Mouse (Mus musculus) cortical plate, adult 2 months (tissue): ENCODE measurements around the gene Cpa3. TPM values are rescaled to one million over a fixed set of nuclear protein-coding genes. Genes with fewer than 3 reads are reported as not detected.

Experiments used
- H3K27ac ChIP-seq: fragments of 200-500 bp; 2 replicates; pipeline ENCODE4 v1.5.1; 2012; ENCODE audit warnings: low read length, control low read depth, inconsistent platforms; ENCODE audit not compliant: insufficient read depth
- H3K4me1 ChIP-seq: fragments of 200-500 bp; 2 replicates; pipeline ENCODE4 v1.6.1; 2011; ENCODE audit warnings: low read length; ENCODE audit not compliant: control insufficient read depth, insufficient read depth
- H3K4me3 ChIP-seq: fragments of 200-500 bp; 2 replicates; pipeline ENCODE4 v1.5.1; 2011; ENCODE audit warnings: mild to moderate bottlenecking, low read length, control low read depth; ENCODE audit not compliant: insufficient read depth
- CTCF ChIP-seq: fragments of 200-500 bp; IDR thresholded peaks from 2 replicates; pipeline ENCODE4 v1.5.1; 2011; ENCODE audit warnings: mild to moderate bottlenecking, control low read depth, low read length; ENCODE audit not compliant: insufficient read depth; ENCODE audit errors: extremely low read depth
- POLR2A ChIP-seq: fragments of 200-500 bp; IDR thresholded peaks from 2 replicates; pipeline ENCODE4 v1.6.1; 2011; ENCODE audit warnings: mild to moderate bottlenecking, low read length, control low read depth; ENCODE audit not compliant: insufficient read depth; ENCODE audit errors: extremely low read depth
- polyA plus RNA-seq: library from polyadenylated mRNA; depleted of rRNA; stranded (reverse); fragments of >200 nt; gene quantifications from 2 replicates; pipeline ENCODE4 v1.2.3, GENCODE M21; 2012; rRNA removed

The Cpa3 gene
- polyA plus RNA-seq, 1 experiment, result 0.10 TPM

- no peak overlapping the region for H3K27ac ChIP-seq
- H3K4me3 ChIP-seq, result no peak overlapping the region
- no peaks in the 10 kb centered on the region for H3K4me1 ChIP-seq
- TF ChIP-seq POLR2A (no peak), CTCF (no peak)
Measured at GRCm38 (mm10) chr3:20225429-20225828, 16.6 kb downstream of the Cpa3 start.

- TF ChIP-seq POLR2A (no peak), CTCF (no peak)
- H3K4me1 ChIP-seq, result no peaks in the 10 kb centered on the region
- no peak overlapping the region for H3K4me3 ChIP-seq
- no peak overlapping the region for H3K27ac ChIP-seq
Measured at GRCm38 (mm10) chr3:20222926-20223698, 18.9 kb downstream of the Cpa3 start.

- H3K4me1 ChIP-seq, result no peaks in the 10 kb centered on the region
- H3K27ac ChIP-seq, result no peak overlapping the region
- no peak overlapping the region for H3K4me3 ChIP-seq
- TF ChIP-seq CTCF (no peak), POLR2A (no peak)
Measured at GRCm38 (mm10) chr3:20222136-20222535, 19.8 kb downstream of the Cpa3 start.

- Histone ChIP-seq H3K4me1 (no peaks in the 10 kb centered on the region), H3K27ac (no peak overlapping the region)
- TF ChIP-seq CTCF (peak; percentile 92), POLR2A (no peak)
Measured at GRCm38 (mm10) chr3:20198869-20199268, 43.1 kb downstream of the Cpa3 start.

GRCm38 (mm10) chr3:20197878-20198277 lies 44.1 kb downstream of the Cpa3 start:
- H3K27ac ChIP-seq, result no peak overlapping the region
- no peak overlapping the region for H3K4me3 ChIP-seq
- no peaks in the 10 kb centered on the region for H3K4me1 ChIP-seq
- no peak for TF ChIP-seq CTCF
- TF ChIP-seq POLR2A, result no peak

More at GRCm38 (mm10) chr3:20198869-20199268, 43.1 kb downstream of the Cpa3 start:
- H3K4me3 ChIP-seq, result no peak overlapping the region

GRCm38 (mm10) chr3:20188976-20189675 lies 52.9 kb downstream of the Cpa3 start:
- Histone ChIP-seq H3K4me3 (no peak overlapping the region), H3K27ac (no peak overlapping the region), H3K4me1 (no peaks in the 10 kb centered on the region)
- TF ChIP-seq POLR2A (no peak), CTCF (no peak)

GRCm38 (mm10) chr3:20172394-20172793 lies 69.6 kb downstream of the Cpa3 start:
- no peaks in the 10 kb centered on the region for H3K4me1 ChIP-seq
- H3K4me3 ChIP-seq, result no peak overlapping the region
- TF ChIP-seq POLR2A (no peak), CTCF (no peak)
- no peak overlapping the region for H3K27ac ChIP-seq

- no peaks in the 10 kb centered on the region for H3K4me1 ChIP-seq
- H3K27ac ChIP-seq, result no peak overlapping the region
- H3K4me3 ChIP-seq, result no peak overlapping the region
- TF ChIP-seq CTCF (no peak), POLR2A (no peak)
Measured at GRCm38 (mm10) chr3:20167487-20167886, 74.5 kb downstream of the Cpa3 start.

Other genes with a start within 250 kb of the Cpa3 start
- 15.5 and 16.6 TPM in 2 replicates for gene Hps3, start 206.9 kb downstream of the Cpa3 start, polyA plus RNA-seq
- 14.7 and 15.3 TPM in 2 replicates for gene Hltf, start 184.4 kb downstream of the Cpa3 start, polyA plus RNA-seq
- 37.0 and 38.3 TPM in 2 replicates for gene Gyg, start 86.9 kb downstream of the Cpa3 start, polyA plus RNA-seq
- 0.04 TPM in 1 of 2 replicates, not detected in the other for gene Cpb1, start 33.6 kb upstream of the Cpa3 start, polyA plus RNA-seq
- 0.11 and 0.15 TPM in 2 replicates for gene Agtr1b, start 125.0 kb upstream of the Cpa3 start, polyA plus RNA-seq